8 mouse cellular contexts compared by ENCODE assay signal in genomic region chr8:22047699-22048464, GRCm38 (mm10). TPM values are rescaled to one million over a fixed set of nuclear protein-coding genes. Genes with fewer than 3 reads are reported as not detected.
DNase-seq lines count a peak whose midpoint lies in the region; ATAC-seq and TF ChIP-seq lines count a peak whose summit lies in the region.

No protein-coding gene starts in this region.

- no peak overlapping the region for H3K27ac ChIP-seq in thymus, adult 2 months (ENCODE audit: control insufficient read depth, insufficient read depth, low read length)
- no peak overlapping the region for H3K27ac ChIP-seq in embryonic facial prominence, embryonic 11.5 days (replicated peaks; ENCODE audit: low read depth, low read length)
- no peak overlapping the region for H3K27ac ChIP-seq in hindbrain, embryonic 15.5 days (replicated peaks)
- no peak overlapping the region for H3K27ac ChIP-seq in limb, embryonic 13.5 days
- no peak overlapping the region for H3K27ac ChIP-seq in midbrain, embryonic 13.5 days

- no peaks in the 10 kb centered on the region for H3K9me3 ChIP-seq in embryonic facial prominence, embryonic 11.5 days (replicated peaks; ENCODE audit: control insufficient read depth, low read length)
- no peaks in the 10 kb centered on the region for H3K9me3 ChIP-seq in hindbrain, embryonic 15.5 days
- no peaks in the 10 kb centered on the region for H3K9me3 ChIP-seq in limb, embryonic 13.5 days
- H3K9me3 ChIP-seq in midbrain, embryonic 13.5 days = no peaks in the 10 kb centered on the region

- no peaks in the 10 kb centered on the region for H3K27me3 ChIP-seq in thymus, adult 2 months (ENCODE audit: control insufficient read depth, insufficient read depth, low read length)
- no peaks in the 10 kb centered on the region for H3K27me3 ChIP-seq in embryonic facial prominence, embryonic 11.5 days (ENCODE audit: control insufficient read depth, insufficient read depth, low read length)
- H3K27me3 ChIP-seq in hindbrain, embryonic 15.5 days = no peaks in the 10 kb centered on the region
- no peaks in the 10 kb centered on the region for H3K27me3 ChIP-seq in limb, embryonic 13.5 days
- H3K27me3 ChIP-seq in midbrain, embryonic 13.5 days = no peaks in the 10 kb centered on the region

- H3K4me2 ChIP-seq in embryonic facial prominence, embryonic 11.5 days (ENCODE audit: low read depth, low read length) = no peak overlapping the region
- H3K4me2 ChIP-seq in hindbrain, embryonic 15.5 days = no peak overlapping the region
- H3K4me2 ChIP-seq in limb, embryonic 13.5 days (replicated peaks) = no peak overlapping the region
- no peak overlapping the region for H3K4me2 ChIP-seq in midbrain, embryonic 13.5 days (replicated peaks)

- H3K4me1 ChIP-seq in thymus, adult 2 months (replicated peaks; ENCODE audit: control insufficient read depth, insufficient read depth, low read length) = no peaks in the 10 kb centered on the region
- H3K4me1 ChIP-seq in embryonic facial prominence, embryonic 11.5 days (ENCODE audit: control insufficient read depth, insufficient read depth, low read length) = no peaks in the 10 kb centered on the region
- H3K4me1 ChIP-seq in hindbrain, embryonic 15.5 days (replicated peaks) = no peaks in the 10 kb centered on the region
- no peaks in the 10 kb centered on the region for H3K4me1 ChIP-seq in limb, embryonic 13.5 days
- H3K4me1 ChIP-seq in midbrain, embryonic 13.5 days (replicated peaks) = no peaks in the 10 kb centered on the region

- no peak for TF ChIP-seq POLR2A in thymus, adult 2 months (IDR thresholded peaks at IDR 0.05; ENCODE audit: control insufficient read depth, extremely low read depth, insufficient read depth, low read length, poor library complexity)

- TF ChIP-seq CTCF in thymus, adult 2 months (IDR thresholded peaks at IDR 0.05; ENCODE audit: borderline replicate concordance, control insufficient read depth, extremely low read depth, insufficient read depth, low read length, poor library complexity) = no peak

- peak; percentile 56 for DNase-seq in thymus, adult 2 months
- DNase-seq in thymus, adult 18-20 months = no peak
- DNase-seq in adrenal gland, postnatal 14 days = peak; percentile 75
- peak; percentile 64 for DNase-seq in embryonic facial prominence, embryonic 11.5 days (ENCODE audit: low spot score)
- peak; percentile 37 for DNase-seq in thymus, postnatal 25 days

- 67% methylated on average over 2 of the region's 2 CpGs for WGBS in thymus, adult 2 months
- 78% methylated on average over 2 of the region's 2 CpGs for WGBS in embryonic facial prominence, embryonic 11.5 days
- WGBS in hindbrain, embryonic 15.5 days = 60% methylated on average over 2 of the region's 2 CpGs
- WGBS in limb, embryonic 13.5 days = 44% methylated on average over 2 of the region's 2 CpGs
- WGBS in midbrain, embryonic 13.5 days = 77% methylated on average over 2 of the region's 2 CpGs

- no peak overlapping the region for H3K4me3 ChIP-seq in thymus, adult 2 months (ENCODE audit: control insufficient read depth, insufficient read depth, low read length)
- no peak overlapping the region for H3K4me3 ChIP-seq in embryonic facial prominence, embryonic 11.5 days (ENCODE audit: low read depth, low read length)
- no peak overlapping the region for H3K4me3 ChIP-seq in hindbrain, embryonic 15.5 days
- H3K4me3 ChIP-seq in limb, embryonic 13.5 days = no peak overlapping the region
- no peak overlapping the region for H3K4me3 ChIP-seq in midbrain, embryonic 13.5 days (replicated peaks)

- no peaks in the 10 kb centered on the region for H3K36me3 ChIP-seq in thymus, adult 2 months (ENCODE audit: control insufficient read depth, insufficient read depth, low read length)
- H3K36me3 ChIP-seq in embryonic facial prominence, embryonic 11.5 days (replicated peaks; ENCODE audit: control insufficient read depth, insufficient read depth, low read depth, low read length) = no peaks in the 10 kb centered on the region
- no peaks in the 10 kb centered on the region for H3K36me3 ChIP-seq in hindbrain, embryonic 15.5 days
- no peaks in the 10 kb centered on the region for H3K36me3 ChIP-seq in limb, embryonic 13.5 days
- no peaks in the 10 kb centered on the region for H3K36me3 ChIP-seq in midbrain, embryonic 13.5 days

- no peak overlapping the region for H3K9ac ChIP-seq in embryonic facial prominence, embryonic 11.5 days (replicated peaks; ENCODE audit: low read length)
- no peak overlapping the region for H3K9ac ChIP-seq in hindbrain, embryonic 15.5 days
- no peak overlapping the region for H3K9ac ChIP-seq in limb, embryonic 13.5 days
- no peak overlapping the region for H3K9ac ChIP-seq in midbrain, embryonic 13.5 days (replicated peaks)

- peak; percentile 82 for ATAC-seq in embryonic facial prominence, embryonic 11.5 days (replicated peaks; ENCODE audit: insufficient number of reproducible peaks, low FRiP score, low TSS enrichment, low read depth)
- peak; percentile 71; the same call in 1 of the 2 replicates for ATAC-seq in hindbrain, embryonic 15.5 days (ENCODE audit: low FRiP score, low read depth)
- peak; percentile 28; the same call in 1 of the 2 replicates for ATAC-seq in limb, embryonic 13.5 days (ENCODE audit: low FRiP score, low read depth)
- ATAC-seq in midbrain, embryonic 13.5 days = peak; percentile 60; the same call in 1 of the 2 replicates

RNA-seq across cellular contexts. Expression of gene Atp7b, which starts 12.2 kb away (rescaled TPM):
- polyA plus RNA-seq in thymus, adult 2 months (2012; rRNA removed) = 1.5 and 1.8 TPM in 2 replicates
- total RNA-seq in adrenal gland, postnatal 14 days (2021) = 2.2 and 3.0 TPM in 2 replicates
- 0.90 and 1.4 TPM in 2 replicates for polyA plus RNA-seq in embryonic facial prominence, embryonic 11.5 days (2014; fragmentation: Nextera tagmentation; extraction: Ambion mirVana)
- polyA plus RNA-seq in hindbrain, embryonic 15.5 days (2015; fragmentation: Nextera tagmentation; extraction: Ambion mirVana) = 1.8 and 2.0 TPM in 2 replicates
- polyA plus RNA-seq in limb, embryonic 13.5 days (2015; fragmentation: Nextera tagmentation; extraction: Ambion mirVana) = 0.65 and 0.83 TPM in 2 replicates
- 1.4 and 1.5 TPM in 2 replicates for polyA plus RNA-seq in midbrain, embryonic 13.5 days (2015; fragmentation: Nextera tagmentation; extraction: Ambion mirVana)

RNA-seq across cellular contexts. Expression of gene Alg11, which starts 12.6 kb away (rescaled TPM):
- polyA plus RNA-seq in thymus, adult 2 months (2012; rRNA removed) = 3.7 and 4.0 TPM in 2 replicates
- total RNA-seq in adrenal gland, postnatal 14 days (2021) = 34.3 and 34.6 TPM in 2 replicates
- polyA plus RNA-seq in embryonic facial prominence, embryonic 11.5 days (2014; fragmentation: Nextera tagmentation; extraction: Ambion mirVana) = 35.4 and 36.6 TPM in 2 replicates
- 37.9 and 40.9 TPM in 2 replicates for polyA plus RNA-seq in hindbrain, embryonic 15.5 days (2015; fragmentation: Nextera tagmentation; extraction: Ambion mirVana)
- 47.2 and 48.7 TPM in 2 replicates for polyA plus RNA-seq in limb, embryonic 13.5 days (2015; fragmentation: Nextera tagmentation; extraction: Ambion mirVana)
- polyA plus RNA-seq in midbrain, embryonic 13.5 days (2015; fragmentation: Nextera tagmentation; extraction: Ambion mirVana) = 37.1 and 38.4 TPM in 2 replicates

Comparison
In these comparisons a context has a peak if more than half of its experiments do, and no peak if none do; other contexts are left out.
1. DNase-seq: peak in thymus, adult 2 months (single experiment), adrenal gland, postnatal 14 days (single experiment), embryonic facial prominence, embryonic 11.5 days (single experiment) and thymus, postnatal 25 days (single experiment); none in thymus, adult 18-20 months (0 of 2).
2. ATAC-seq: peak in every context shown above with its lines; median percentile 82 in embryonic facial prominence, embryonic 11.5 days; 71 in hindbrain, embryonic 15.5 days; 60 in midbrain, embryonic 13.5 days; 28 in limb, embryonic 13.5 days.